Mouse (Mus musculus) neural tube, embryonic 11.5 days (tissue): ENCODE data around the gene Arid4b. TPM values are rescaled to one million over a fixed set of nuclear protein-coding genes. Genes with fewer than 3 reads are reported as not detected.

Experiments
- ATAC-seq: fragments of 200-750 bp; cut with Nextera tagmentation; 2 replicates; pipeline ENCODE4 v1.8.0; 2017; ENCODE audit warnings: moderate number of reproducible peaks, mild to moderate bottlenecking, moderate TSS enrichment, moderate library complexity; ENCODE audit not compliant: insufficient read depth, low FRiP score, low TSS enrichment
- DNase-seq: peaks from one replicate; pipeline ENCODE4 v3.0.0-alpha.2; 2015; ENCODE audit warnings: low spot score
- H3K27ac ChIP-seq: fragments of 300-500 bp; sonication (generic); 2 replicates; pipeline ENCODE4 v1.5.1; 2014; ENCODE audit warnings: low read depth, mild to moderate bottlenecking, low read length
- H3K27me3 ChIP-seq: fragments of 300-500 bp; sonication (generic); 2 replicates; pipeline ENCODE4 v1.6.1; 2014; ENCODE audit warnings: mild to moderate bottlenecking, low read length, mixed read lengths; ENCODE audit not compliant: control insufficient read depth, insufficient read depth
- H3K36me3 ChIP-seq: fragments of 300-500 bp; sonication (generic); 2 replicates; pipeline ENCODE4 v1.6.1; 2014; ENCODE audit warnings: mild to moderate bottlenecking, low read length, moderate library complexity, mixed read lengths; ENCODE audit not compliant: control insufficient read depth, insufficient read depth
- H3K4me1 ChIP-seq: fragments of 300-500 bp; sonication (generic); 2 replicates; pipeline ENCODE4 v1.6.1; 2014; ENCODE audit warnings: low read length, mixed read lengths; ENCODE audit not compliant: control insufficient read depth, insufficient read depth
- H3K4me2 ChIP-seq: fragments of 300-500 bp; sonication (generic); 2 replicates; pipeline ENCODE4 v1.6.1; 2014; ENCODE audit warnings: low read depth, mild to moderate bottlenecking, moderate library complexity
- H3K4me3 ChIP-seq: fragments of 300-500 bp; sonication (generic); 2 replicates; pipeline ENCODE4 v1.5.1; 2014; ENCODE audit warnings: low read depth, low read length
- H3K9ac ChIP-seq: fragments of 300-500 bp; sonication (generic); 2 replicates; pipeline ENCODE4 v1.6.1; 2014; ENCODE audit warnings: mild to moderate bottlenecking, low read length
- H3K9me3 ChIP-seq: fragments of 300-500 bp; sonication (generic); 2 replicates; pipeline ENCODE4 v1.6.1; 2016; ENCODE audit warnings: low read length; ENCODE audit not compliant: control insufficient read depth
- WGBS: fragments of 180-500 bp; shearing (Covaris S2); extraction: QIAGEN DNeasy Blood & Tissue Kit; methylation state at CpG from one replicate; pipeline ENCODE4 v1.1.7; 2014; 5-methylcytosine and 5-hydroxymethylcytosine counted together
- polyA plus RNA-seq: library from polyadenylated mRNA; unstranded; fragments of >200 nt; fragmentation: Nextera tagmentation; extraction: Ambion mirVana; gene quantifications from 2 replicates; pipeline ENCODE4 v1.2.1, GENCODE M21; 2014

Gene Arid4b
- polyA plus RNA-seq, 1 experiment from 2014 or later = 78.8 TPM

GRCm38 (mm10) chr13:14065701-14066100 lies 2.7 kb downstream of the Arid4b start:
- no peaks in the 10 kb centered on the region for H3K27me3 ChIP-seq
- no peak overlapping the region for H3K4me2 ChIP-seq
- H3K4me3 ChIP-seq = no peak overlapping the region
- 91% methylated on average over 1 of the region's 1 CpGs for WGBS
- H3K9me3 ChIP-seq = no peaks in the 10 kb centered on the region
- peaks cover 4% of the 10 kb centered on the region; the same call in 1 of the 2 replicates for H3K4me1 ChIP-seq
- no peak for ATAC-seq
- H3K9ac ChIP-seq = no peak overlapping the region
- no peak overlapping the region for H3K27ac ChIP-seq
- H3K36me3 ChIP-seq = no peaks in the 10 kb centered on the region
- DNase-seq = no peak

GRCm38 (mm10) chr13:14068035-14068434 lies 5.0 kb downstream of the Arid4b start:
- no peaks in the 10 kb centered on the region for H3K27me3 ChIP-seq
- ATAC-seq (no peak), DNase-seq (no peak)
- H3K4me2 ChIP-seq = no peak overlapping the region
- H3K4me1 ChIP-seq = no peaks in the 10 kb centered on the region
- no peak overlapping the region for H3K27ac ChIP-seq
- H3K9ac ChIP-seq = no peak overlapping the region
- H3K9me3 ChIP-seq = no peaks in the 10 kb centered on the region
- no peak overlapping the region for H3K4me3 ChIP-seq
- H3K36me3 ChIP-seq = no peaks in the 10 kb centered on the region

- DNase-seq (no peak), ATAC-seq (no peak)
- 88% methylated on average over 1 of the region's 1 CpGs for WGBS
- H3K9ac ChIP-seq = no peak overlapping the region
- H3K9me3 ChIP-seq = no peaks in the 10 kb centered on the region
- no peak overlapping the region for H3K4me2 ChIP-seq
- no peak overlapping the region for H3K27ac ChIP-seq
- no peak overlapping the region for H3K4me3 ChIP-seq
- H3K27me3 ChIP-seq = no peaks in the 10 kb centered on the region
- H3K36me3 ChIP-seq = no peaks in the 10 kb centered on the region
- H3K4me1 ChIP-seq = no peaks in the 10 kb centered on the region
Observed at GRCm38 (mm10) chr13:14069291-14069690, 6.3 kb downstream of the Arid4b start.

- ATAC-seq (no peak), DNase-seq (no peak)
- no peaks in the 10 kb centered on the region for H3K4me1 ChIP-seq
- H3K9ac ChIP-seq = no peak overlapping the region
- H3K36me3 ChIP-seq = no peaks in the 10 kb centered on the region
- 92% methylated on average over 1 of the region's 1 CpGs for whole genome bisulfite sequencing
- H3K27ac ChIP-seq = no peak overlapping the region
- no peak overlapping the region for H3K4me3 ChIP-seq
- H3K9me3 ChIP-seq = no peaks in the 10 kb centered on the region
- no peaks in the 10 kb centered on the region for H3K27me3 ChIP-seq
- H3K4me2 ChIP-seq = no peak overlapping the region
Observed at GRCm38 (mm10) chr13:14074371-14074770, 11.3 kb downstream of the Arid4b start.

GRCm38 (mm10) chr13:14075326-14075725 lies 12.3 kb downstream of the Arid4b start:
- WGBS = 88% methylated on average over 1 of the region's 1 CpGs
- Histone ChIP-seq H3K27ac (no peak overlapping the region), H3K36me3 (no peaks in the 10 kb centered on the region), H3K4me1 (no peaks in the 10 kb centered on the region), H3K27me3 (no peaks in the 10 kb centered on the region), H3K9ac (no peak overlapping the region), H3K9me3 (no peaks in the 10 kb centered on the region), H3K4me3 (no peak overlapping the region), H3K4me2 (no peak overlapping the region)
- DNase-seq (no peak), ATAC-seq (no peak)

GRCm38 (mm10) chr13:14088669-14089068 lies 25.6 kb downstream of the Arid4b start:
- H3K4me2 ChIP-seq = no peak overlapping the region
- no peak for ATAC-seq

GRCm38 (mm10) chr13:14103026-14103425 lies 40.0 kb downstream of the Arid4b start:
- ATAC-seq (no peak), DNase-seq (no peak)
- Histone ChIP-seq H3K4me1 (no peaks in the 10 kb centered on the region), H3K4me3 (no peak overlapping the region), H3K36me3 (no peaks in the 10 kb centered on the region), H3K9me3 (no peaks in the 10 kb centered on the region), H3K9ac (no peak overlapping the region), H3K27ac (no peak overlapping the region), H3K4me2 (no peak overlapping the region), H3K27me3 (no peaks in the 10 kb centered on the region)
- WGBS = 74% methylated on average over 1 of the region's 1 CpGs

More at GRCm38 (mm10) chr13:14088669-14089068, 25.6 kb downstream of the Arid4b start:
- 100% methylated on average over 1 of the region's 1 CpGs for WGBS
- no peaks in the 10 kb centered on the region for H3K4me1 ChIP-seq
- no peak for DNase-seq
- H3K9me3 ChIP-seq = no peaks in the 10 kb centered on the region
- no peaks in the 10 kb centered on the region for H3K36me3 ChIP-seq
- no peak overlapping the region for H3K9ac ChIP-seq
- no peak overlapping the region for H3K27ac ChIP-seq
- H3K27me3 ChIP-seq = no peaks in the 10 kb centered on the region
- no peak overlapping the region for H3K4me3 ChIP-seq

GRCm38 (mm10) chr13:14110154-14110873 lies 47.3 kb downstream of the Arid4b start:
- Histone ChIP-seq H3K27me3 (no peaks in the 10 kb centered on the region), H3K27ac (no peak overlapping the region), H3K36me3 (no peaks in the 10 kb centered on the region), H3K9ac (no peak overlapping the region), H3K4me1 (no peaks in the 10 kb centered on the region), H3K4me3 (no peak overlapping the region), H3K4me2 (no peak overlapping the region), H3K9me3 (no peaks in the 10 kb centered on the region)
- DNase-seq = no peak
- 69% methylated on average over 2 of the region's 2 CpGs for WGBS
- ATAC-seq = no peak

GRCm38 (mm10) chr13:14111146-14111545 lies 48.1 kb downstream of the Arid4b start:
- Histone ChIP-seq H3K4me3 (no peak overlapping the region), H3K36me3 (no peaks in the 10 kb centered on the region), H3K27me3 (no peaks in the 10 kb centered on the region), H3K27ac (no peak overlapping the region), H3K9ac (no peak overlapping the region), H3K4me1 (no peaks in the 10 kb centered on the region), H3K4me2 (no peak overlapping the region), H3K9me3 (no peaks in the 10 kb centered on the region)
- DNase-seq (no peak), ATAC-seq (no peak)
- WGBS = 81% methylated on average over 1 of the region's 1 CpGs
